Mouse (Mus musculus) adrenal gland, postnatal 36 days (tissue): ENCODE data around the gene Atxn2l. TPM values are rescaled to one million over a fixed set of nuclear protein-coding genes. Genes with fewer than 3 reads are reported as not detected.

Source experiments
- DNase-seq, 2 experiments: peaks; one replicate each; pipeline ENCODE4 v3.0.0; 2021; ENCODE audit warnings: mixed read lengths in 1 of 2
- long read RNA-seq, 2 experiments: library from polyadenylated mRNA; stranded (forward); transcript quantifications; one replicate each; pipeline ENCODE4 v2.0.0; 2021; ENCODE audit warnings: borderline sequencing depth in 2 of 2
- total RNA-seq, 2 experiments: library from RNA; stranded (reverse); gene quantifications; 2 replicates each; pipeline ENCODE4 v1.2.3; 2021

Gene Atxn2l
- total RNA-seq: 100 to 1,000 TPM in 1 of 2 experiments, 10 to 100 TPM in 1; 82.9 to 112 TPM
- long read RNA-seq, experiment 1, partial matches to known transcripts: 11 of 46 reads
- long read RNA-seq, experiment 1, other reads (novel, unspliced or antisense): 35 of 46 reads
- long read RNA-seq, experiment 2, partial matches to known transcripts: 5 of 11 reads
- long read RNA-seq, experiment 2, other reads (novel, unspliced or antisense): 6 of 11 reads

DNA sequence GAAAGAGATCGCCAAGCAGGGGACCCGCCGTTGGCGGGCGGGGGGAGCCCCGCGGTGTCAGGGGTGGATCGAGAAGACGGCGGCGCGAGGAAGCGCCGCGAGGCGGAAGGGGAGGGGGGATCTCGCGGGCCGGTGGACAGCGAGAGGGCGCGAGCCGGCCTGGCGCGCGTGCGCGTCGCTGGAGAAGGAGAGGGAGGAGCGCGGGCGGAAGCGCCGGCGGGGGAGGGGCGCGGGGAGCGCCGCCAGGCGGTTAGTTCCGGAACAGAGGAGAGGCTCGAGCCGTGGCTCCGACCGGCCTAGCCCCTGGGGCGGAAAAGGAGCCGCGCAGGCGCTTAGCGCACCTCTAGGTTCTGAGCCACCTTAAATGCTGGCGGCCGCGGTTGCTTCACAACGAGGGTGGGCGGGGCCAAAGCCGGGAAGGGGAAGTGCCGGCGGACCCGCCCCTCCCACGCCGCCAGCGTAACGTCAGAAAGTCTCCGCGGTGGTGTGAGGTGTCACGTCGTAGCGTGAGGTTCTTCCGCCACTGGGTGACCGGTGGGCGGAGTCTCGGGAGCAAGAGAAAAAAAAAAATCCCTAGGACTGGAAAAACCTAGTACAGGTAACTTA, at the start of gene Atxn2l:
Gene Atxn2l (minus strand): TSS at position 165 of the 606 bp plus-strand sequence.
- DNase-seq: peak; percentile 99

DNA sequence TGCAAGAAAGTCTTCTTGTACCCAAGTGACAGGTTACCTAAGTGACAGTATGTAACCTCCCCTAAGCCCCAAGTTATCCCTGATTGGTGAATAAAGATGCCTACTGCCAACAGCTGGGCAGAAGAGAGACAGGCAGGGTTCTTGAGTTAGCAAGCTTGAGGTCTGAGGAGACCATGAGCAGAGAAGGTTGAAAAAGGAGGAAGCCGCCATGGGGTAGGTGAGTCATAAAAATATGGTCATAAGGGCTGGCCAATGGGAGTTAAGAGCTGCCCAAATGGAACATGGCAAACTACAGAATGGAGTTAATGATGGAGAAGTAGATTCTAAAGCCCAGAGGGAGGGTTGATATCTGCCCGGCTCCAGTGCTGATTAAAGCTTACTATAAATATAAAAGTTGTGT, 42.4 kb upstream of the Atxn2l start:
- no peak for DNase-seq

DNA sequence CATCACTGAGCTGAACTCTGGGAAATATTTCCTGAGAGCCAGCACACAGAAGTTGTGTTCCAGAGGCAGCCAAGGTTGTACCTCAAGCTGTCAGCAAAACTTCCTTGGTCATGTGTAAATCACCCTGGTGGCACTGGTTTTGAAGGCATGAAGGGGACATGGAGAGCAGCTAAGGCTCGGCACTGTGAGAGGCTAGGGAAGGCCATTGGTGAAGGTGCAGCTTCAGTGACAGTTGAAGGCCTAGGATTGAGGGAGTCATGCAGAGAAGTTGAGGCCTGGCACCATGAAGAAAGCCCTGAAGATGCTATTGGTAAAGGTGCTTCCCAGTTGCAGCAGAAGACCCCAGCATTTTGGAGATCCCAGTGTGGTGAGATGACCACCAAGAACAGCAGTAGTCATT, 38.4 kb upstream of the Atxn2l start:
- no peak for DNase-seq

- peak in 1 of 2 experiments; percentile 11 for DNase-seq
These were observed 34.8 kb upstream of the Atxn2l start for GRCm38 (mm10) chr7:126537820-126538585.

GRCm38 (mm10) chr7:126536466-126536865, 33.2 kb upstream of the Atxn2l start:
- DNase-seq: no peak

DNA sequence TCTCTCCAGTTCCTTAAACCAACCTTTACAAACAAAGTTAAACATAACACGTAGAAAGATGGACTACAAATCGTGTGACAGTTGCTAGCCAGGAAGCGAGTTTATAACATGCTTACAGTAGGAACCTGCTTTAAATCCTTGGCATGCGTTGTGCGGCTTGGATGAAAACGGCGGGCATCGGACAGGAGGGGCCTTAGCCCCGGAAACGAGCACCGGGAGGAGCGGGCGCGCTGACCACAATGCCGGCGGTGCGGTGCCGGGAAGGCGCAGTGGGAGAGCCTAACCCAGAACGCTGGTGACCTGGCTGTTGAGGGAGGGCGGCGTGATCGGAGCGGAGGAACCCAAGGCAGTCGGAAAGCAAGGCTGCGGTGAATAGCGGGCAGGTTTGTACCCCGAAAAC, 32.5 kb upstream of the Atxn2l start:
- DNase-seq: peak; percentile 27 to 44

GRCm38 (mm10) chr7:126533434-126533833, 30.2 kb upstream of the Atxn2l start:
- DNase-seq: no peak

DNA sequence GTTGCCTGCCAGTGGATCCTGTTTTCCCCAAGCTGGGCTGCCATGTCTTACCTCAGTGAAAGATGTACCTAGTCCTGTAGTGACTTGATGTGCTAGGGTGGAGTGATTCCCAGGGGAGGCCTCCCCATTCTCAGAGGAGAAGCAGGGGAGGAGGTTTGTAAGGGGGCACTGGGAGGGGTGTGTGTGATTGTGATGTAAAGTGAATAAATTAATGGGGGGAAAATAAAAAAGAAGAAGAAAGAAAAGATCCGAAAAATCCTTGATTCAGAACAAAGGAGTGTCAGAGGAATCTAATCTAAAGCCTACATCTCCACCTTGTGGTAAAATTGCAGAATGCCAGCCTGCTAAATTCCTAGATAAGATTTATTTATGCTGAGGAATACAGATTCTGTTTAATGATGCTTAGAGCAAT, 24.9 kb upstream of the Atxn2l start:
- no peak for DNase-seq

DNA sequence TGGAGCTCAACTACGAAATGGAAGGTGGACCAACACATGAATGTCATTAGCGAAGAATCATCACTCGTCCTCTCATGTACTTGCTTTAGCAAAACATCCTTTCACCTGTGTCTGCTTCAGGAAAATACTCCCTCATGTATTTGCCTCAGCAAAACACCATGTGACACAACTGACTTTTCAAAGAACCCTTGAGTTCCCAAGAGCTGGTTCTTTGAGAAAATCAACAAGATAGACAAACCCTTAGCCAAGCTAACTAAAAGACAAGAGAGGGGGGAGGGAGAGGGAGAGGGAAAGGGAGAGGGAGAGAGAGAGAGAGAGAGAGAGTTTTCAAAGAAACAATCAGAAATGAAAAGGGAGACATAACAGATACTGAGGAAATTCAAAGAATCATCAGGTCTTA, 20.1 kb upstream of the Atxn2l start:
- no peak for DNase-seq

- DNase-seq: peak in 1 of 2 experiments; percentile 57
These were observed 16.3 kb upstream of the Atxn2l start for GRCm38 (mm10) chr7:126519513-126519912.

DNA sequence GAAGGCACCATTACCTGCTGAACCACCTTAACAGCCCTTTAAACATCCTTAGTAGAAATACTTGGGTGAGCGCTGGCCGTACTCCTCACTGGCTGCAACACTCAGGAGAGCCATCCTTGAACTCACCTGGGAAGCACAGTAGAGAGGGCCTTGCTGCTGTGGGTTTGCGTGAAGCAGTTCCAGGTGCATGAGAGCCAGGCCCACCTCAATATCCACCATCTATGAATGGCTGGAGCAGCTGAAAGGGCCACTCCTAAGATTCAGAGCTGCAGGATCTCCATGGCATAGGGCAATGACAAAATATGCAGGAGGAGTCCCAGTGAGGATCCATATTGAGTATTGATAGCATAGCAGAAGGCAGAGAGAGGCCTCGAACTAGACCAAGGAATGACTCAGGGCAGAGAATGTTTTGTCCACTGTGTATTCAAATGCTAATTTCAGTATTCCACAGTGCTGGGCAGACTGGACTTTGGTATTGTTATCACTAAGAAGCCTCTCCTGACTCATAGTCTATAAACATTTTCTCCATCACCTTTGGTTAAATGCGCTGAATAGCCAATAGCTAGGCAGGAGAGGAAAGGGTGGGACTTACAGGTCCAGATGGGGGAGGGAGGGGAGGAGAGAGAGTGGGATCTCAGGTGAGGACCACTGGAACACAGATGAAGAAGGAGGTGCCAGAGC, 15.2 kb upstream of the Atxn2l start:
- DNase-seq: no peak

DNA sequence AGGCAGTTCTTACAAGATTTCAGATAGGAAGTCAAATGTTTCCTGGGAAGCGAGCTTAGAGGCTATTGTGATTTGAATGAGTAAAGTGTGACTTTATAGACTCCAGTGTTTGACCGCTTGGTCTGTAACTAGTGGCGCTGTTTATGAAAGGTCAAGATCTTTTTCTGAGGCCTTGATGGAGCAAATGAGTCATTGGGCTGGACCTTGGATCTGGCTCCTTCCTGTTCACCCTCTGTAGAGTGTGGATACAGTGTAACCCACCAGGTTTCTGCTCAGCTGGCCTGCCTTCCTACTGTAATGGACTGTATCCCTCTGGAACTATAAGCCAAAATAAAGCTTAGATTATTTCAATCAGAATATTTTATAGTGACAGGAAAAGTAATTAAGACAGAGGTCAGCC, 8.1 kb upstream of the Atxn2l start:
- peak; percentile 50 to 57 for DNase-seq

DNA sequence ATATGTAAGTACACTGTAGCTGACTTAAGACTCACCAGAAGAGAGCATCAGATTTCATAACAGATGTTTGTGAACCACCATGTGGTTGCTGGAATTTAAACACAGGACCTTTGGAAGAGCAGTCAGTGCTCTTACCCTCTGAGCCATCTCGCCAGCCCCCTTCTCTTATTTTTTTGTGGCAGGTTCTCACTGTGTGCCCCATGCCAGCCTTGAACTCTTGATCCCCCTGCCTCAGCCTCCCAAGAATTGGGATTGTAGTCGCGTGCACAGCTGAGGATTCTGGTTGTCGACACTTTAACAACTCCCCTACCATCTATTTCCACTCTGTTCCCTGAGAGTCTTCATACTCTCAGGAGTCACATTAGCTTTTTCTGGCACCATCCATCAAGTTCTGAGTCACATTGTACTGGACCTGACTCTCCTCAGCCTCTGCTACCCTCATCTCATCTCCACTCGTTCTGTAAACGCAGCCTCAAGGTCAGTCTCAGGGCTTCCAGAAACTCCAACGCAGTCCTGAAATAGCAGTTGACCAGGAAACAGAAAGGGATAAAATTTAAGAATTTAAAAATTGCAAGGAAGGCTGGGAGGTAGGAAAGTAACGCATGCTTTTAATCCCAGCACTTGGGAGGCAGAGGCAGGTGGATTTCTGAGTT, 4.0 kb upstream of the Atxn2l start:
- peak; percentile 46 to 62 for DNase-seq

DNA sequence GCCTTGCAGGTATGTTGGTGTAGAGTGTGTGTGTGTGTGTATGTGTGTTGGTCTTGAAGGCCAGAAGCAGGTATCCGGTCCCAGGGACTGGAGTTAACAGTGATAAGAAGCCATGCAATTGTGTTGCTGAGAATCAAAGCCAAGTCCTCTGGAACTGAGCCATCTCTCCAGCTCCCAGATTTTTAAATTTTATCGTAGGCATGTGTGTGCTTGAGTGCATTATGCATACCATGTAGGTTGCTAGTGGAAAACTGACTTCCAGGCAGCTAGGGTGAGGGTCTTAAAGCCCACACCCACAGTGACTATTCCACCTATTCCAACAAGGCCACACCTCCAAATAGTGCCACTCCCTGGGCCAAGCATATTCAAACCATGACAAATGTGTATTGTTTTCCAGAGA, 1.7 kb upstream of the Atxn2l start:
- DNase-seq: no peak

DNA sequence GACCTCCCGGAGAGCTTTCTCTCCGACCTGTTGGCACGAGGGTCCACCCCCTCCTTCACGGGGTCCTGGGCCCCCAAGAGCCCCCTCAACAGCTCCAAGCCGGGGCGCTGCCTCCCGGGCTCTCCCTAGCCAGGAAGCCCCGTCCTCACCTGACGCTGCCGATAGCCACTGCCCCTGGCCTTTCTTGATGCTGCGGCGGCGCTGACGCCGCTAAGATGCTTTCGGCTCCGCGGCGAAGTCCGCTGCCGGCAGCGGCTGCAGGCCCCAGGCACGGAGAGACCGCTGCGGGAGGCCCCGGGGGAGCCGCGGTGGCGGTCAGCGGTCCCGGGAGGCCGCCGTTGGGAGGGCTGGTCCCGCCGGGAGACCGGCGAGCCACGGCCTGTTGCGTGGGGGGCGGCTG, 486 bp downstream of the Atxn2l start:
- no peak for DNase-seq

GRCm38 (mm10) chr7:126502023-126502741, 1.1 kb downstream of the Atxn2l start:
- DNase-seq: peak; percentile 91 to 95

- DNase-seq: no peak
These were observed 1.6 kb downstream of the Atxn2l start for GRCm38 (mm10) chr7:126501684-126502022.

DNA sequence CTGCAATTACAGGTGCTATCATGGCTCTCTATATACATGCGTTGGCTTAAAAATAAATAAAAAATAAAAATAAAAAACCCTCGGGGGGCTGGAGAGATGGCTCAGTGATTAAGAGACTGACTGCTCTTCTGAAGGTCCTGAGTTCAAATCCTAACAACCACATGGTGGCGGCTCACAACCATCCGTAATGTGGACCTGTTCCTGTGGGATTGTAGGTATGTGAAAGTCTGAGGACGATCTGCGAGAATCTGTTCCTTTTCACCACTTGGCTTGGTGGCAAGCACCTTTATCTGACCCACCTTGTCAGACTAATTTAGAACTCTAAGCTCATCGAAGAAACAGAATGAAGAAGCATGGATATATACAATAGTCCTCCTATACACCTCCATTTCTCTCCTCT, 3.8 kb downstream of the Atxn2l start:
- DNase-seq: no peak

GRCm38 (mm10) chr7:126497966-126498365, 5.3 kb downstream of the Atxn2l start:
- no peak for DNase-seq

DNA sequence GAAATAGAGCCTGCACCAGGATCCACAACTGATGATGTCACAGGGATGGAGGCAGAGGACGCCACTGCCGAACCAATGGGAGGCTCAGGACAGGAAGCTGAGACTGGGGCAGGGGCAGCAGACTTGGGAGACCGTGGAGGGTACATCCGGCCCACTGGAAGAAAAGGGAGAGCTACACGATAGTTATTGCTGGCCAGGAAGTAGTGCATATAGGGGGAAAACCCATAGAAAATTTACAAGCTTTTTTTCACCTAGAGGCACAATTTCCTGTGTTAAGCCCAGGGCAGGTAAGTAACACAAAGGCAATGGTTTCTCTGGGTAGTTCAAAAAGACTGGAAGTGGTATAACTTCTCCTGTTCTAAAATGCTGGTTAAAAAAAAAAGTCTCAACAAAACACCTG, 6.8 kb downstream of the Atxn2l start:
- no peak for DNase-seq

- DNase-seq: no peak
These were observed 9.1 kb downstream of the Atxn2l start for GRCm38 (mm10) chr7:126494120-126494519.

DNA sequence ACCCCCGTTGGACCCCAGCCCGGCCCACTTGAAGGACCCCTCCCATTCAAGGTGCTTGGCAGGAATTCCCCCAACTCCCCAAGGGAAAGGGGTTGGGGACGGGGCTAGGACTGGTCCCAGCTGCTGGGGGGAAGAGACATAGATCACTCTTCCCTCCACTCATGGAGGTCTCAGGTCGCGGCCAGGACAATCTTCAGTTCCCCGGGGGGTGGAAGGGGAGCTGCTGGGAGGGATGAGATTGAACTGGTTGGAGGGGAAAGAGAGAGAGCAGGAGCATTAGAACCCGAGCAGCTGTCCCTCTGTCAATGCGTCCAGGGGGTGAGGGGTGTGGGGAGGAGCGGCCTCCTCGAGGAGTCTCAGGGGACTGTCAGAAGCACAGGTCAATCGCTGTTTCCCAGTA, 11.3 kb downstream of the Atxn2l start:
- DNase-seq: no peak
